Mouse (Mus musculus): ENCODE results near the gene Mrpl54.

Mrpl54 gene

GRCm38 (mm10) chr10:81261025-81261424 is 5.7 kb downstream of the Mrpl54 start:
- DNase-seq (ENCODE audit: low read depth, low spot score): no peak

DNA sequence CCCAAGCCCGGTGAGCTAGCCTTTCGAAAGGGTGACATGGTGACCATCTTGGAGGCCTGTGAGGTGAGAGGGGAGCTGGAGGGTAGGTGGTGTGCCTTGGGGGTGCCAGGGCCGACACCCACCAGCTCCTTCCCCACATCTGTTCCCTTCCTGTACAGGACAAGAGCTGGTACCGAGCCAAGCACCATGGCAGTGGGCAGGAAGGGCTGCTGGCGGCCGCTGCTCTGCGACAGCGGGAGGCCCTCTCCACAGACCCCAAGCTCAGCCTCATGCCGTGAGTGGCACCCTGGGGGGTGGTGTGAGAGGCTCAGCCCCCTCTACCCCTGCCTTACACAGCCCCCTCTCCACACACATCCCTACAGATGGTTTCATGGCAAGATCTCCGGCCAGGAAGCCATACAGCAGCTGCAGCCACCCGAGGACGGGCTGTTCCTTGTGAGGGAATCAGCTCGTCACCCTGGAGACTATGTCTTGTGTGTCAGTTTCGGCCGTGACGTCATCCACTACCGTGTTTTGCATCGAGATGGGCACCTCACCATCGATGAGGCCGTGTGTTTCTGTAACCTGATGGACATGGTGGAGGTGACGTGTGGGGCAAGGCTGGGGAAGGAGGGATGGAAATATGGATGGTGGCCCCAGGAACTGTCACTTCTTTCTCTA is 7.4 kb downstream of the Mrpl54 start:
- no peak for DNase-seq (ENCODE audit: low read depth, low spot score)

DNA sequence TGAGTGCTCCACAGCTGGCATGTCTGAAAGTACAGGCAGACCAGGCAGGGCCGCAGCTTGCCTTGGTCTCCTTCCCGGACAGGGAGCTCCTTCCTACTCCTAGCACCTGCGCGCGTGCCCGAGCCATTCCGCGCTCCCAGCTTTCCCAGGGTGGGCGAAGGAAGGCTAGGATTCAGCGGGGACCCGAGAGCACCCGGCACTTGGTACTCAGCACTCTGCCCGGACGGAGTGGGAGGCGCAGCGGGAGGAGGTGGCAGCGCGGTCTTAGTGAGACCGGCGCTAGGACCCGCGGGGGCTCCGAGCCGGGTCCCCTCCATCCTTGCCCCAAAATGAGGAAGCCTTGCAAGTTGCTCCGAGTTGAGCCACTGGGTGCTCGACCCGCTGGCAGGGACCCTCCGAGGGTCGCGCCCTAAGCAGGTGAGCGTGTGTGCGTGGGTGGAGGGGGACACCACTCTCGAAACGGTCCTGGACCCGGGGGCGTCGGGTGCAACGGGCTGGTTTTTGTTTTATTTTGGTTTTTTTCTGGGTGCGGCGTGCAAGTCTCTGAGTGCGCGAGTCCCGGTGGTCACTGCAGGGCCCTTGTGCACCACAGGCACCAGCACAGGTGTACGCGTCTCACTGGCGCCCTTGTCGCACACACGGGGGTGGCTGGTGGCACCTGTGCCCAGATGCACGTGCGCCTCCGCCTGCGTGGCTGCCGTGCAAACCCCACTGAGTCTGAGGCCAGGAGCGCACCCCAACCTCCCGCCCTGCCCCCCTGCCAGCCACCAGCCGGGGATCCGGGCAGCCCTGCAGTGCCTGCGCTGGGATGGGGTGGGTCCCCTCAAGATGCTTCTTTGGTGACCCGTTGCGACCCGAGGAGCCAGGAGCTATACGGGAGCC is 9.3 kb downstream of the Mrpl54 start:
- DNase-seq (ENCODE audit: low read depth, low spot score): peak; percentile 49

DNA sequence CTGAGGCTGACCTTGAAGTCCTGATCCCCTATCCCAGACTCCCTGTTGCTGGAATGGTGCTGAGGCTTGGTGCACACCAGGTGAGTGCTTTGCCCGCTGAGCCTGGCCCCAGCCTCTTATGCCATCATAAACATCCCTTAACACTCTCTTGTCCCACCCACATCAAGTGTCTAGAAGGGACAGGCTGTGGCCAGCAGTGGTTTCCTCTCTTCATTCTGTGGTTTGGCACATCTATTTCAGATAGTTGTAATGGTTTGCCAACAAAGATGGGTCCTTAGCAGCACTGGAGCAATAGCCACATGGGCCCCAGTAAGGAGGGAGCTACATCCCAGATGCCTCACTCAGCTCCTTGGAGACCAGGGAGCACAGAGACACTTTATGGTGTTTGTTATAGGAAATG is 11.8 kb downstream of the Mrpl54 start:
- no peak for DNase-seq (ENCODE audit: low read depth, low spot score)

GRCm38 (mm10) chr10:81252424-81253419 is 14.0 kb downstream of the Mrpl54 start, which contains the start of gene Matk:
Gene Matk, plus strand, starts transcription at chr10:81252935.
- peak; percentile 58 for DNase-seq (ENCODE audit: low read depth, low spot score)

- no peak for DNase-seq (ENCODE audit: low read depth, low spot score)
Measured at GRCm38 (mm10) chr10:81249442-81249841, 17.3 kb downstream of the Mrpl54 start.

GRCm38 (mm10) chr10:81247804-81248203 is 18.9 kb downstream of the Mrpl54 start:
- DNase-seq (ENCODE audit: low read depth, low spot score): no peak

DNA sequence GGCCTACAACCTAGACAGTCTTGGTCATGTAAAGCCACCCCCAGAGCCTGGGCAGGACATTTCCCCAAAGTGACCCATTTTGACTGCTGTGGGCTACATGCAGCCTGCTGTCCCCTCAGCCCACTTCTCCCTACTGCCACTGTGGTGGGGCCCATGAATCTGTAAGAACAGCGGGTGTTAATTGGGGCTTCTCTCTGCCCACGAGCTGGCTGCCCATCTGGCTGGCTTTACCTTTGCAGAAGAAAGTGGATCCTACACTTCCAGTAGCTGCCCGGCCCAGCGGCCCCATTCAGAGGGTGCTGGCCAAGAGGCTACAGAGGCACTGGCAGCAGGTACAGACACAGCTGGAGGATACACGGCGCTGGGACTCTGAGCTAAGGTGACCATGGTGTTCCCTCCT is 21.6 kb downstream of the Mrpl54 start:
- DNase-seq (ENCODE audit: low read depth, low spot score): no peak

- DNase-seq (ENCODE audit: low read depth, low spot score): peak; percentile 82
Measured at GRCm38 (mm10) chr10:81244595-81244994, 22.1 kb downstream of the Mrpl54 start.

DNA sequence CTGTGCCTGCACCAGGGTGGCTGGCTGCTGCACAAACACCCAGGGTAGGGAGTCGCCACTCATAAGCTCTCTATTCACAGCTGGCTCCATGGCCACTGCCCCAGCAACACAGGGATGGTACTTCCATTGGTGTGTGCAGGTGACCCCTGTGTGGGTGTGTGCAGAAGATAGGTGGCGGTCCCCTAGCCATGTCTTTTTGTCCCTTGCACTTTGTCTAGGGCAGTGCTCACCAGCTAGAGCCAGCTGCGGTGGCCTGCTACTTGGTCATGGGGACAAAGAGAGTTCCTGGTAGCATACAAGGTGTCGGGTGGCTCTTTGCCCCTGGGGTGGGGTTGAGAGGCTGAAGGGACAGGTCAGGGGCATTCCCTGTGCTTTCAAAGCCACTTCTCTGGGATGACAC is 22.6 kb downstream of the Mrpl54 start:
- no peak for DNase-seq (ENCODE audit: low read depth, low spot score)

DNA sequence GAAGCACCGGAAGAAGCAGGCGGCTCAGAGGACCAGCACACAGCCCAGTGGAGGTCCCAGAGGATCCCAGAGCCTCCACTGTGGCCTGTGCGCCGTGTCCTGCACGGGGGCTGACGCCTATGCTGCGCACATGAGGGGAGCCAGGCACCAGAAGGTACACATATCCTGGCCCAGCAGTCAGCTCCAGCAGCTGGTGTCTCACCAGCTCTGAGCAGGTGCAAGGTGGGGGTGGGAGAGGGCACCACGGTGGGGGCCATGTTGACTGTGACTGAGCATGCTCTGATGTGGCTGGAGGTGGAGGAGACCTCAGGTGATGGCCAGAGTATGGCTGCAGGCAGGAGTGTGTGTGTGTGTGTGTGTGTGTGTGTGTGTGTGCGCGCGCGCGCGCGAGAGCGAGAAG is 24.7 kb downstream of the Mrpl54 start:
- DNase-seq (ENCODE audit: low read depth, low spot score): peak; percentile 38

- peak; percentile 87 for DNase-seq (ENCODE audit: low read depth, low spot score)
Measured at GRCm38 (mm10) chr10:81240876-81241275, 25.9 kb downstream of the Mrpl54 start.

DNA sequence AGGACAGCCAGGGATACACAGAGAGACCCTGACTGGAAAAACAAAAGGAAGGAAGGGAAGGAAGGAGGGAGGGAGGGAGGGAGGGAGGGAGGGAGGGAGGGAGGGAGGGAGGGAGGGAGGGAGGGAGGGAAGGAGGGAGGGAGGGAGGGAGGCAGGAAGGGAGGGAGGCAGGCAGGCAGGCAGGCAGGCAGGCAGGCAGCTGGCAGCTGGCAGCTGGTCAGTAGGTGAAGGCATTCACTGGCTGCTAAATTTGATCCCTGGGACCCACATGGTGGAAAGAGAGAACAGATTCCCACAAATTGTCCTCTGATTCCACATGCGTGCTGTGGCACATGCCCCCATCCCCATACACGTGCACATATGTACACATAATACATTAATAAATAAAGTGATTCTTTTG is 28.1 kb downstream of the Mrpl54 start:
- no peak for DNase-seq (ENCODE audit: low read depth, low spot score)

DNA sequence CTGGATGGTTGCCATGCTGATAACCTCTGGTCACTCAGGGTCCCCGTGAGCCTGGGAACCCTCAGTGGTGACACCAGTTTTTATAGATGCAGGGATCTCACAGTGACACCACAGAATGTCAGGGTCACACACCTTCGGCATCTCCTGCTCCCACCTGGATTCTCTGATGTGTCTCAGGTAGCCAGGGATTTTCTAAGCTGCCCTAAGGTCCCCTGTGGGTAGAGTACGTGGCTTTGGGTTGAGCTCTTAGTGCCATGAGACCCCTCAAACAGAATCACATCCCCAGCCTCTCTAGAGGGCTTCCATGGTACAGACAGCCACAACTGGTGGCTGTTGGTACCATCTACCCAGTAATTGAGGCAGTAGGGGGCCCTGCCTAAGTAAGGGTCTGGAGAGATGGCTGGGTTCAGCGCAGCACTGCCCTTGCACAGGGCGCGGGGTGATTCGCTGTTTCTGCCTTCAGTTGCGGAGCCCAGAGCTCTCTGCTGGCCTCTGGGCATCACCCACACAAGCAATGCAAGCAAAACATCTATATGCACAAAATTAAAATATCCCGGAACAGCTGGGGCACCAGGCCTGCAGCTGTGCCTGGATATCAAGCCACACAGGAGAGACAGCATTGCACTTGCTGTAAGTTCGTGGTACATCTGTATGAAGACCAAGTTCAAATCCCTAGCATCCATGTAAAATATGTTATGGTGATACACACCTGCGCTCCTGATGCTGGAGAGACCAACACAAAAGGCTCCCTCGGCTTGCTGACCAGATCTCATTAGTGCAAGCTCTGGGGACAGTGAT is 30.1 kb downstream of the Mrpl54 start:
- DNase-seq (ENCODE audit: low read depth, low spot score): no peak

GRCm38 (mm10) chr10:81234206-81234605 is 32.5 kb downstream of the Mrpl54 start:
- no peak for DNase-seq (ENCODE audit: low read depth, low spot score)

DNA sequence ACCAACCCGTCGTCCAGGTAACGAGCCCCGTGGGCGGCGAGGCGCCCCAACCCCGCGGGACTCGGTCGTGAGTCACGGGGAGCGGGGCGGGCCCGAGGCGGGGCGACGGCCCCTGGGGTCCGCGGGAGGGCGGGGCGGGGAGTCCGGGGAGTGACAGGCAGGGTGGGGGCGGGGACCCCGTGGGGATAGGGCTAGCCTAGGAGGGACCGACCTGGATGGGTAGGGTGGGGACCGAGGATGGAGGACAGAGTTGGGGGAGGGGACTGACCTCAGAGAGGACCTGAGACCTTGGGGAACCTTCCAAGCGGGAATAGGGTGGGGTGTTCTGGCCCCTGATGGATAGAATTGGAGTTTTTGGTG is 33.5 kb downstream of the Mrpl54 start:
- DNase-seq (ENCODE audit: low read depth, low spot score): no peak

DNA sequence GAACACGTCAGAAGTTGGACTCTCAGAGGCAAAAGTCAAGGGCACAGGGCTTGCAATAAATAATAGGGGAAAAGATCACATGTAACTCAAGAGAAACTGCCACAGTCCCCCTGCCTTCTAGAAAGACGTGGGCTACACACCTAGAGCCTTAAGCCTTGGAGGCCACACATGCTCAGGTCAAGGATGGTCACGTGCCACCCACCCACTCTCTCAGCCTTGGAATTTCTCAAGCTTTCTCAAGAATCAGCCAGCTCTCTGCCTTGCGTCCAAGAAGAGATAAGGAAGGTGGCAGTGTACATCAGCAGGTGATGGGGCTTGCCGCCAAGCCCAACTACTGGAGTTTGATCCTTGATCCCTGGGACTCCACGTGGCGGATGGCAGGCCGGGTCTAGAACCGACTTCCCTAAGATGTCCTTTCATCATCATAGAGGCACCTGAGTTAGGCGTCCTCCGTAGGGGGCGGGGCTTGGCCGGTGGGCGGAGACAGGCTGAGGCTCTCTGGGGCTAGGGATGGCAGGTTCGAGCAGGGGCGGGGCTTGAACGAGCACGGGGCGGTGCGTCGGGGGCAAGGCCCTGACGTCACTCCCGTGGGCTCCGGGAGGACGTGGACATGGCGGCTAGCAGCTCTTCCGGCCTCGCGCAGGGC is 34.0 kb downstream of the Mrpl54 start, which contains the start of gene Zfr2:
Gene Zfr2, plus strand, starts transcription at position 576 of the 646 bp plus-strand sequence.
- DNase-seq (ENCODE audit: low read depth, low spot score): peak; percentile 96

- no peak for DNase-seq (ENCODE audit: low read depth, low spot score)
Measured at GRCm38 (mm10) chr10:81231436-81231835, 35.3 kb downstream of the Mrpl54 start.

DNA sequence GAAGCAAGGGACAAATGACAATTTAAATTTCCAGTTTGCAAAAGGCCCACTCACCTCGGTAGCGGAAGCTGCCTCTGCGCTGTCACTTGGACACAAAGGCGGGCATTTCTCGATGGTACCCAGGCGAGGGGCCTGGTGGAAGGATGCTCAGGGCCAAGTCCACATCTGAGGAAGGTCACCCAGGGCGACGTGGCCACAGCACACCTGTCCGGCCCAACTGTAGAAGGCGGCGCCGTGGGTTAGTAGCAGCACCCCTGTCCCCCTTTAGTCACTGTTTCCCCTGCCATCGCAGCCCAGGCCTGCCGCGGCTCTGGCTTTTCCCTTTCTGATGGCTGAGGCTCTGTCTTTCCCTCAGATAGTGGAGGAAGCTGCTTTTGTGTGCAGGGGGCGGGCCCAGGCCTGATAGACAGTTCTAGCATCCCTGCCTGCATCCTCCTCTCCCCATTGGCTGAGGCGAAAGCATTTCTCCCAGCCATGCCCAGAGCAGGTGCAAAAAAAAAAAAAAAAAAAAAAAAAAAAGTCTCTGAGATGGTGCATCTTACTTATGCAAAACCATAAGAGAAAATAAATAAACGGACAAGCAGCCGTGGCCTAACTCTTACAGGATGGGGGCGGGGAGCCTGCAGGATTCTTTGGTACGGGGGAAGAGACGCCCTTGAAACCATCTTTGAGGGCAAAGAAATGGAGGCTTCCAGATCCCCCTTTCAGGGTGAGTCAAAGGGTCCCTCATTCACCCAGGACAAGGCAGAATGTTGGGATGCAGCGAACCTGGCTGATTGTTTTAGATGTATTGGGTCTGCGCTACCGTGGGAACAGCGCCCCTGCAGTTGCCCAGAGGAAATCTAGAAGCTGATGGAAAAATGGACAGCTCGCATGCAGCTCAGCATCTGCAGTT is 36.0 kb downstream of the Mrpl54 start, which contains the start of gene Atcay:
Gene Atcay, minus strand, starts transcription at position 396 of the 895 bp plus-strand sequence.
- DNase-seq (ENCODE audit: low read depth, low spot score): peak; percentile 51

Measured in ZHBTc4 (cell line).